Mouse (Mus musculus): Measurements from ENCODE around the gene 4933403O08Rik. TPM values are rescaled to one million over a fixed set of nuclear protein-coding genes. Genes with fewer than 3 reads are reported as not detected.

4933403O08Rik gene
- not detected in 2 replicates for polyA plus RNA-seq (2012; rRNA removed)

- DNase-seq (ENCODE audit: extremely low spot score in 1 of 2, low spot score in 1 of 2) = no peak
Observed at GRCm38 (mm10) chrX:112238749-112239148, at the start of gene 4933403O08Rik. Gene 4933403O08Rik (plus strand): TSS chrX:112239049.

DNA sequence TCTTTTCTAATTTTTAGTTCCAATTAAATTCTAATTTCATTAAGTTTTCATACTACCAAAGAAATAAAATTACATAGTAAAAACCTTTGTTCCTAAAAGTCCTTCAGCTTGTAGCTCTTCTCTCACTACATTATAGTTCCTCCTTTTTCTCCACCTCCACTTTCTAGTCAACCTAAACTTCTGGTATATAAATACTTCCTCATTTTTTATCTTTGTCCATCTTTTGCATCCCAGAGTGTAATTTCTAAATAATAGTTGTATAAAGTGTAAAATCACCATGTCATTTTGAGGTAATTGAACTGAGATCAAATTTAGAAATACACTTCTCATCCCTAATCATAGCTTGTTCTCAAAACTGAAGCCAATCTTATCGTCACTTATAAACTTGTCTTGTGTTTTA is 4.1 kb downstream of the 4933403O08Rik start:
- DNase-seq (ENCODE audit: extremely low spot score in 1 of 2, low spot score in 1 of 2) = no peak

- peak; percentile 44 to 69 for DNase-seq (ENCODE audit: extremely low spot score in 1 of 2, low spot score in 1 of 2)
Observed at GRCm38 (mm10) chrX:112255513-112255912, 16.7 kb downstream of the 4933403O08Rik start.

DNA sequence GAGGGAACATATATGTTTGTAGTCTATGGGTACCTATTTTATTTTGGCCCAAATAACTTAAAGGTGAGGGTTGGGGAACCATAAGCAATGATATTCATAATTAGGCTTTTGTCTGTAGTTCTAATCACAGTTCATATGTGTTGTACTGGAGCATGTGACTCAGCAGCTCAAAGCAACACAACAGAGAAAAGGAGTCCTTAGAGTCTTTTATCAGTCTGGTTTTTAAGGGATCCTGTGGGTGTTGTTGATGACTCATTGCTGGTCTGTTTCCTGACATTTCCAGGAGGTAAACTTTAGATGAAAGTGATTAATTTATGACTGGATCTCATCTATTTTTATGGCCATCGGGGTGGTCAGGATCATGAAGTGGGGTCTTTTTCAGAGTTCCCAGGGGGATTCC is 34.7 kb downstream of the 4933403O08Rik start:
- no peak for DNase-seq (ENCODE audit: extremely low spot score in 1 of 2, low spot score in 1 of 2)

Other genes with a start within 250 kb of the 4933403O08Rik start
- gene Tex16, start 228.0 kb upstream of the 4933403O08Rik start, polyA plus RNA-seq (2012; rRNA removed) = not detected in 2 replicates
- gene Apool, start 72.3 kb downstream of the 4933403O08Rik start, polyA plus RNA-seq (2012; rRNA removed) = 4.6 and 5.1 TPM in 2 replicates
- gene Satl1, start 167.7 kb downstream of the 4933403O08Rik start, polyA plus RNA-seq (2012; rRNA removed) = not detected in 2 replicates

All from frontal cortex, adult 2 months (tissue).